Mouse (Mus musculus) midbrain, embryonic 16.5 days (tissue): Measurements from ENCODE around the gene Mpp3. TPM values are rescaled to one million over a fixed set of nuclear protein-coding genes. Genes with fewer than 3 reads are reported as not detected.
A peak's percentile ranks its signal among the peaks of the same experiment; 100 is the strongest.

Source experiments
- ATAC-seq: fragments of 200-750 bp; cut with Nextera tagmentation; 2 replicates; pipeline ENCODE4 v1.8.0; 2017; ENCODE audit warnings: moderate TSS enrichment
- H3K27ac ChIP-seq: fragments of 300-500 bp; sonication (generic); 2 replicates; pipeline ENCODE4 v1.5.1; 2014; ENCODE audit warnings: mild to moderate bottlenecking, low read length, mixed read lengths
- H3K27me3 ChIP-seq: fragments of 300-500 bp; sonication (generic); 2 replicates; pipeline ENCODE4 v1.6.1; 2014; ENCODE audit warnings: low read depth, low read length, mixed read lengths; ENCODE audit not compliant: control insufficient read depth, insufficient read depth
- H3K36me3 ChIP-seq: fragments of 300-500 bp; sonication (generic); 2 replicates; pipeline ENCODE4 v1.6.1; 2014; ENCODE audit warnings: mild to moderate bottlenecking, low read length, moderate library complexity, mixed read lengths; ENCODE audit not compliant: control insufficient read depth, insufficient read depth
- H3K4me1 ChIP-seq: fragments of 300-500 bp; sonication (generic); 2 replicates; pipeline ENCODE4 v1.6.1; 2014; ENCODE audit warnings: mild to moderate bottlenecking, low read length, mixed read lengths; ENCODE audit not compliant: control insufficient read depth, insufficient read depth
- H3K4me2 ChIP-seq: fragments of 300-500 bp; sonication (generic); 2 replicates; pipeline ENCODE4 v1.6.1; 2014; ENCODE audit warnings: mild to moderate bottlenecking, low read length, mixed read lengths
- H3K4me3 ChIP-seq: fragments of 300-500 bp; sonication (generic); 2 replicates; pipeline ENCODE4 v1.5.1; 2014; ENCODE audit warnings: low read depth, mild to moderate bottlenecking, low read length, moderate library complexity, mixed read lengths
- H3K9ac ChIP-seq: fragments of 300-500 bp; sonication (generic); 2 replicates; pipeline ENCODE4 v1.6.1; 2014; ENCODE audit warnings: low read depth, low read length, mixed read lengths
- H3K9me3 ChIP-seq: fragments of 300-500 bp; sonication (generic); replicated peaks from 2 replicates; pipeline ENCODE4 v1.6.1; 2014; ENCODE audit warnings: mild to moderate bottlenecking, low read length, mixed read lengths; ENCODE audit not compliant: control insufficient read depth, poor library complexity, severe bottlenecking
- WGBS: fragments of 180-500 bp; shearing (Covaris S2); extraction: QIAGEN DNeasy Blood & Tissue Kit; methylation state at CpG from one replicate; pipeline ENCODE4 v1.1.7; 2014; 5-methylcytosine and 5-hydroxymethylcytosine counted together
- polyA plus RNA-seq: library from polyadenylated mRNA; unstranded; fragments of >200 nt; fragmentation: Nextera tagmentation; extraction: Ambion mirVana; gene quantifications from 2 replicates; pipeline ENCODE4 v1.2.1, GENCODE M21; 2015

Mpp3 gene
- polyA plus RNA-seq, 1 experiment from 2014 or later, result 64.6 TPM

DNA sequence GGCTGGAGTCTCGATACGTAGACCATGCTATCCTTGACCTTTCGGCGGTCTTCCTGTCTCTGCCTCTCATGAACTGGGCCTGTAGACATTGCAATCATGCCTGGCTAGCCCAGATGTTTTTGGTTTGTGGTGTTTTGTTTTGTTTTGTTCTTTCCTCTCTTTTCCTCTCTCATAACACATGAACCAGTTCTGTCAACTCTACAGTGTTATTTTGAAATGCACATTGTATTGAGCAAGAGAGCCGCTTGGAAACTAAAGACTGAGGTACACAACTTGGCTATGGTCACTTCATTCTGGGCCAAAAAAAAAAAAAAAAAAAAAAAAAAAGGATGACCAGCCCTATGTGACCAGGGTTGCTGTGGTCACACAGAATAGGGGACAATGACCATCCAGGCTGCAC lies 55.6 kb downstream of the Mpp3 start:
- ATAC-seq, result no peak
- no peaks in the 10 kb centered on the region; the same call in 1 of the 2 replicates for H3K4me1 ChIP-seq
- H3K27me3 ChIP-seq, result peaks cover under 1% of the 10 kb centered on the region; the same call in 1 of the 2 replicates
- H3K4me3 ChIP-seq, result no peak overlapping the region
- H3K36me3 ChIP-seq, result no peaks in the 10 kb centered on the region
- H3K9ac ChIP-seq, result no peak overlapping the region
- no peak overlapping the region for H3K4me2 ChIP-seq
- WGBS, result 89% methylated on average over 5 of the region's 5 CpGs
- H3K9me3 ChIP-seq, result no peaks in the 10 kb centered on the region
- no peak overlapping the region for H3K27ac ChIP-seq

DNA sequence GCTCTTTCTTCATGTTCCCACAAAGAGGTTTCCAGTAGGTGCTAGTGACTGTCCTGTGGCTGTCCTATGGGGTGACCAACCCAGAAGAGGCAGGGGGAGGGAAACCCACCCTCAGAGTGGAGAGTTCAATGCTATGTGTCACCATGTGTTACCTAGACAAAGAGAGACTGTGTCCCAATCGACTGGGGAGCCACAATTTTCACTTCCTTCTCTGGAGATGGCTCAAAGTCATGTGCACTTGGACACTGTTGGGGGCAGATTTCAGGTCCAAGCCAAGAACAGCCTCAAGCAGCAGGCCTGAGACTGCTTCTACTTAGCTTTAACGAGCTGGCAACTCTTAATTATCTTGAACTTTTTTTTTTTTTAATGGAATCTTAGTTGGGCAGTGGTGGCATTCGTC lies 56.2 kb downstream of the Mpp3 start:
- WGBS, result 93% methylated on average over 3 of the region's 3 CpGs
- Histone ChIP-seq H3K27ac (no peak overlapping the region), H3K9me3 (no peaks in the 10 kb centered on the region), H3K4me3 (no peak overlapping the region), H3K27me3 (peaks cover 2% of the 10 kb centered on the region; the same call in 1 of the 2 replicates), H3K4me2 (no peak overlapping the region), H3K4me1 (no peaks in the 10 kb centered on the region; the same call in 1 of the 2 replicates), H3K9ac (no peak overlapping the region), H3K36me3 (no peaks in the 10 kb centered on the region)
- ATAC-seq, result no peak

DNA sequence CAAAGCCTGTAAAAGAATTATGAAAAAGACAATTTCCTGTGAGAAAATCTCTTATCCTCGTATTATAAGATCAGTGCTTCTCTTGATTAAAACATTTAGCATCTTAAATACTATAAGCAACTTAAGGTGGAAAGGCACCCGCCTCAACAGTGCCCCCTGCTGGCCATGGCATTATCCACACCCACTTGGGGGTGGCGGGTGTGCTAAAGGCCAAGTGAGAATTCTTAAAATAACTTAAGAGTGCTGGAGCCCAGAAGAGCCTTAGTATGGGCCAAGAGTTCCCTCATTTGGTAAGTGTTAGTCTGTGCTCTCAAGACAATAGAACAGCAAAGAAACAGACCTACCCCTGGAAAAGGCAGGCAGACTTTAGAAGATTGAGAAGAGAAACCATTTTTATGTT lies 56.9 kb downstream of the Mpp3 start:
- 27% methylated on average over 3 of the region's 3 CpGs for WGBS
- no peak overlapping the region for H3K4me3 ChIP-seq
- H3K9me3 ChIP-seq, result no peaks in the 10 kb centered on the region
- no peak for ATAC-seq
- peaks cover 2% of the 10 kb centered on the region; the same call in 1 of the 2 replicates for H3K27me3 ChIP-seq
- H3K27ac ChIP-seq, result no peak overlapping the region
- no peak overlapping the region for H3K9ac ChIP-seq
- H3K4me1 ChIP-seq, result no peaks in the 10 kb centered on the region; the same call in 1 of the 2 replicates
- H3K4me2 ChIP-seq, result no peak overlapping the region
- H3K36me3 ChIP-seq, result no peaks in the 10 kb centered on the region

DNA sequence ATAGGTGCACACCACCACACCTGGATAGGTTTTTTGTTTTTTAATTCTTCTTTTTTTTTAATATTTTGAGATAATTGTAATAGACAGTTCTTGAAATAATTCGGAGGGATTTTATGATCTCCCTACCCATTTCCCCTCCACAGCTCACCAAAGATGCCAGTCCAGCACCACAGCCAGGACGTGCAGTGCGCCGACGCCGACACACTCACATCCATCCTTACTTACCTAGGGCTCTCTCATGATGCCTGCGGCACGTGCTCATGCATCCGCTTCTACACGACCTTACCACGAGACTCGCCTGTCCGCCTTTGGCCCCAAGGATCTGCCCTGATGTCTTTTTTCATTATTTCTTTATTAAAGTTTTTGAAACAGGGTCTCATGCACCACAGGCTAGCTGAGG lies 58.4 kb downstream of the Mpp3 start:
- Histone ChIP-seq H3K9ac (no peak overlapping the region), H3K36me3 (no peaks in the 10 kb centered on the region), H3K27ac (no peak overlapping the region), H3K27me3 (peaks cover 15% of the 10 kb centered on the region), H3K4me1 (no peaks in the 10 kb centered on the region; the same call in 1 of the 2 replicates), H3K9me3 (no peaks in the 10 kb centered on the region), H3K4me3 (no peak overlapping the region), H3K4me2 (no peak overlapping the region)
- ATAC-seq, result no peak
- 84% methylated on average over 13 of the region's 13 CpGs for WGBS

DNA sequence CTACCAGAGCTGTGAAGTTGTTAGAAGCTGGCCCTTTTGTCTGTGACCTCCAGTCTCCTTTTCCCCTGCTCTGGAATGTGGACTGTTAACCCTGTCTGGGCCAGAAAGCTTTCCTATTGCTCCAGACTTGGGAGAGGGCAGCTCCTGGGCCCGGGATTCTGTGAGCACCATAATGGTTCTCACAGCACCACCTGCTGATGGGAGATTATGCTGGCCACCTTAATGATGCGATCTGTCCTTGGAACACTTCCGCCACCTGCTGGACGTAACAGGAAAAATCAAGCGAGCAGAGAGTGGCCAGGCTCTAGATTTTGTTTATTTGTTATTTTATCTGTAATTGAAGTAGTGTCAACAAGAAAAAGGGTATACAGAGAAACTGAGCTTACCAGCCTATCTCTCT lies 59.5 kb downstream of the Mpp3 start:
- 0% methylated on average over 5 of the region's 5 CpGs for WGBS
- H3K4me3 ChIP-seq, result no peak overlapping the region
- H3K4me1 ChIP-seq, result peaks cover 2% of the 10 kb centered on the region; the same call in 1 of the 2 replicates
- peaks cover 20% of the 10 kb centered on the region for H3K27me3 ChIP-seq
- no peak overlapping the region for H3K9ac ChIP-seq
- H3K4me2 ChIP-seq, result no peak overlapping the region
- no peaks in the 10 kb centered on the region for H3K36me3 ChIP-seq
- no peaks in the 10 kb centered on the region for H3K9me3 ChIP-seq
- no peak overlapping the region for H3K27ac ChIP-seq
- 0 out of 2 replicates have a peak, but pooled peaks have one; percentile 51 for ATAC-seq

DNA sequence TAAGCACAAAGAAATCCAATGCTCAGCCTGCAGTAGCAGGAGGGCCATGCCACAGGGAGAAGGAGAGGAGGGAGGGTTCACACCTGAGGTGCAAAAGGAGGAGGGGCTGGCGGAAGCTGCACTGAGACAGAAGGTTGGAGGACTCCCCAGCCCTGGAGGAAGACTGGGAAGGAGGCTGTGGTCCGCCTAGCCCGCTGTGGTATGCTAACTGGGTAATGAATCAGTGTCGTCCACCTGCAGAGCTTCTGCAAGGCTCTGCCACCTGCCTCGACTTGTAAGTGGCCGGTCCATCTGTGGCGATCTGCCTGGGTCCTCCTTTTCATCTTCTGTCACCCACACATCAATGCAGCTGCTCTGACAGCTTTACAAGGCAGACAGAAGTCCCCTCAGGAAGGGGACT lies 60.0 kb downstream of the Mpp3 start:
- no peak overlapping the region for H3K4me3 ChIP-seq
- whole genome bisulfite sequencing, result 17% methylated on average over 7 of the region's 7 CpGs
- peaks cover 6% of the 10 kb centered on the region; the same call in 1 of the 2 replicates for H3K4me1 ChIP-seq
- peaks cover 24% of the 10 kb centered on the region for H3K27me3 ChIP-seq
- H3K9me3 ChIP-seq, result no peaks in the 10 kb centered on the region
- H3K36me3 ChIP-seq, result no peaks in the 10 kb centered on the region
- no peak for ATAC-seq
- no peak overlapping the region for H3K9ac ChIP-seq
- no peak overlapping the region for H3K4me2 ChIP-seq
- H3K27ac ChIP-seq, result no peak overlapping the region

DNA sequence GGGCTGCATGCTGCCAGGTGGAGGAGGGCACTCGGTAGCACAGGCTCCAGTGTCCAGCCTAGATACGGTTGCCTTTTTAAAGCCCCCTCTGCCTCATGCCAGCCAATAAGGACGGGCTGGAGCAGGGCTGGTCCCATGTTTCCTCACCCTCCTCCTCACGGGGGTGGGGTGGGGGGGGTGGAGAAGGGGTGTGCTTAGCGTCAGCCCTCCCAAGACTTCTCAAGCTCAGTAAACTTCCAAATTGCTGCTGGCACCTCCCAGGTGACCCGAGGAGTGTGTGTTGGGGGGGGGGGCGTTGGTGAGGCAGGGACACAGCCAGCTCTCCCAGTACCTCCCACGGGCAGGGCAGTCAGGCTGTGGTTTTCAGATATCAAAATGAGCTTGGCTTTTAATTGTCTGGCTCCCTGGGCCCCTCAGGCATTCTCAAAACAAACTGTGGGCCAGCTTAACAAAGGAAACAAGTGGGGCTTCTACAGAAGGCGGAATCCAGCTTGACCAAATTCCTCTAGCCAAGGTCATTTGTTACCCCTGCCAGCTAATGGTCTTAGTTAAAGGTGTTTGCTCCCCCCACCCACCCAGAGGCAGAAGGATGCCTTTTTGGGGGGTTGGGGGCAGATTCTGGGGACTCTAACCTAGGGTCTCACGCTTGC lies 61.2 kb downstream of the Mpp3 start, which contains the start of gene Sost:
Gene Sost (minus strand): TSS at position 51 of the 650 bp plus-strand sequence.
- Histone ChIP-seq H3K27me3 (peaks cover 35% of the 10 kb centered on the region), H3K27ac (no peak within 1 kb of the TSS), H3K4me1 (peaks cover 10% of the 10 kb centered on the region; the same call in 1 of the 2 replicates), H3K4me3 (no peak within 1 kb of the TSS), H3K36me3 (no peaks in the 10 kb centered on the region), H3K9ac (no peak within 1 kb of the TSS), H3K9me3 (no peaks in the 10 kb centered on the region), H3K4me2 (no peak within 1 kb of the TSS)
- ATAC-seq, result no peak
- WGBS, result 24% methylated on average over 10 of the region's 10 CpGs

DNA sequence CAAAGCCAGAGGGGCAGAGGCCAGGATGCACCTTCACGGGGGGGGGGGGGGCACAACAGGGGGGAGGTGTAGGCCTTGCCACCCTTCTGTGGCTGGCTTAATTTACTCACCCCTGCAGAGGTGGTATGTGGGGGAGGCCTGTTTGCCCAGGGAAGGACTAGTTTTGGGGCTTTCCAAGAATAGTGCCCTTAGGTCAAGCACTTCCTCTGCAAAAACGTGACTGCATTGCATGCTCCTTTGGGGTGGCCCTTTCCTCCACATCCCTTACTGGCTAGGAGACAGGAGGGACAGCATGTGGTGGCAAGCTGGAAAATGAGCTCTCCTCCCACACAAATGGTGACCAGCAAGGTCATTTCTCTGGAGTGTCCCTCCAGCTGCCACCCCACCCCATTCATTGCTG lies 62.7 kb downstream of the Mpp3 start:
- H3K9me3 ChIP-seq, result no peaks in the 10 kb centered on the region
- H3K27me3 ChIP-seq, result peaks cover 50% of the 10 kb centered on the region
- no peak overlapping the region for H3K27ac ChIP-seq
- peaks cover 10% of the 10 kb centered on the region; the same call in 1 of the 2 replicates for H3K4me1 ChIP-seq
- 0% methylated on average over 1 of the region's 2 CpGs for WGBS
- H3K4me2 ChIP-seq, result no peak overlapping the region
- H3K4me3 ChIP-seq, result no peak overlapping the region
- no peak overlapping the region for H3K9ac ChIP-seq
- no peak for ATAC-seq
- H3K36me3 ChIP-seq, result no peaks in the 10 kb centered on the region

DNA sequence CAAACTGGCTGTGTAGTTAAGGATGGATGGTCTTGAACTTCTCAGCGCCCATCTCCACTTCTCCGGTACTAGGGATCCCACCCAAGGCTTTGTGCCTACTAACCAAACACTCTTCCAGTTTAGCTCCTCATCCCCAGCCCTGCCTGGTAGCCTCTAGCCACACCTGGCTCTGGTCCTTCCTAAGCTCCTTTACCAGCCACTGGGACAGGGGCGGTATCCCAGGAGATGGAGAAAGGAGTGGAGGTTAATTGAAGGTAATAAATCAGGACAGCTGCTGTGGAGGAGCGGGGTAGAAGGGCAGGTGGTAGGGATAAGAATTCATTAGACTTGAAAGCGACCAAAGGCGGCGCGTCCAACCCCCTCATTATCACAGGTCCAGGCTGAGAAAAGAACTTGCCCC lies 63.6 kb downstream of the Mpp3 start:
- peaks cover 10% of the 10 kb centered on the region; the same call in 1 of the 2 replicates for H3K4me1 ChIP-seq

More for the DNA sequence above, 63.6 kb downstream of the Mpp3 start:
- Histone ChIP-seq H3K27ac (no peak overlapping the region), H3K4me3 (no peak overlapping the region), H3K27me3 (peaks cover 53% of the 10 kb centered on the region), H3K36me3 (no peaks in the 10 kb centered on the region), H3K9me3 (no peaks in the 10 kb centered on the region), H3K4me2 (no peak overlapping the region), H3K9ac (no peak overlapping the region)
- 7% methylated on average over 8 of the region's 8 CpGs for WGBS
- ATAC-seq, result no peak
